Mouse (Mus musculus) embryo, embryonic 10.5 days (tissue): ENCODE results near the gene Jund.

Experiments used
- DNase-seq: peaks from one replicate; pipeline ENCODE4 v3.0.0-alpha.2; 2015; ENCODE audit warnings: low spot score

Jund gene

DNA sequence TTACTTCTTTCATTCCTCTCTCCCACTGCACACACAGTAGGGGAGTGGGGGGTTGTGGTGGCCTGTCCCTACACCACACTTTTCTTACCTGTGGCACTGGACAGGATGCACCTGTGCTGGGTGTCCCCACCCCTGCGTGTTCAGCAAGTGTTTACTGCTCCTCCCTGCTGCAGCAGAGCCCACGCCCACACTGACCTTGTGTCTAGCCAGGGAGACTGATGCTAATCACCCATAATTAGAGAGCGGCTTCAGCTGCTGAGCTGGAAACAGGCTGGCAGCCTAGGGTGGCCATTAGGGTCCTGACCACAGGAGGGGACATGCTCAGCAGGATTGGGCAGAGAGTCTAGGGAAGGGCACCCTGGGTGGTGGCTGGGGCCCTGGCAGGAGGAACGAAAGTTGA is 24.0 kb upstream of the Jund start:
- DNase-seq = no peak

DNA sequence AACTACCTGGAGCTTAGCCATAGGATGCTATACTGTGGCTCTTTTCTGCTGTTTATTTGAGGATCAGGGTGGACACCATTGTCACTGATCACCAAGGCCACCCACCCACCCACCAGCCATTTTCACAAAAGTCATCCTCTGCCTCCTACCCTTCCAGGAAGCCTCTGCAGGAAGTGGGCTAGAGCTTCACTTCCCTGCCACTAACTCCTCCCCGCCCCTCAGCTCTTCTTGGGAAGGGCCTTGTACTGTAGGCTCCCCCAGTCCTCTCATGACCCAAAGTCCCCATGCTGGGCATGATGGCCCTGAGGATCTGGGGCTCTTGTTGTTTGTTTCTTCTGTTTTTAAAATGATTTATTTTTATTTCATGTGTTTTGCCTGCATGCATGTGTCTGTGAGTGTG is 23.4 kb upstream of the Jund start:
- no peak for DNase-seq

GRCm38 (mm10) chr8:70677451-70678080 is 21.2 kb upstream of the Jund start:
- no peak for DNase-seq

DNA sequence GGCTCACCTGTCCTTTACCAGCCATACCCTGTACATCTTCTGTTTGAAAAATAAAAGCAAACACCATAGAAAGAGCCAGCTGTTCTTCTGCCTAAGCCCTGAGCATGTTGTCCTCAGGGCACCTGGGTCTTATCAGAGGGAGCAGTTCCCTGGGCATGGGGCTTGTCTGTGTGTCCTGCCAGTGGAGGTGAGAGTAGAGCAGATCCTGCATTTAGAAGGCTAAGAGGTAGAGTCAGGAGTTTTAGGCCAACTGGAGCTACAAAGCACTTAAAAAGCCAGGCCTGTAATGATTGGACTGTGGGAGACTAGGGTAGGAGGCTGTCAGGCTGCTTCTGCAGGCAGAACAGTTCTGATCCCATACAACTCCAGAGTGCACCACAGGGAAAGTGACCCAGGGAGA is 20.1 kb upstream of the Jund start:
- DNase-seq = no peak

GRCm38 (mm10) chr8:70679404-70679803 is 19.3 kb upstream of the Jund start:
- DNase-seq = no peak

- DNase-seq = no peak
Measured at GRCm38 (mm10) chr8:70680039-70680438, 18.7 kb upstream of the Jund start.

GRCm38 (mm10) chr8:70681410-70681809 is 17.3 kb upstream of the Jund start:
- no peak for DNase-seq

DNA sequence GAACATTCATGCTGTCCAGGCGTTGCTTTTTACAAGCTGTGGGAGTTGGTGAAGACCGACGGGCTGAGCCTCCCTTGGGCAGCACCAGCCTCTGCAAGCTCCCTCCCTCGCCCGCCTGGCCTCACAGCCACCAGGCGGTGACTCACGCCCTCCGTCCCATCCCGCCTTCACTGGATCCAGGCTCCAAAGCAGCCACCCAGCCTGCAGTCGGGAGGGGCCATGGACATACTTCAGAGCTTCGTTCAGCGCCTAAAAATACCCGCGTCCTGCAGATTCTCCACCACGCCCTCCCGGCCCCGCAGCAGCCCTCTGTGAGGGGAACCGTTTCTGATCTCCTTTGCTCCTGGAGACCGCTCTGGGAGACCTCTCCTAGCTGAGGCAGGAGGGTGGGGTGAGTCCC is 16.6 kb upstream of the Jund start:
- DNase-seq = peak; percentile 66

DNA sequence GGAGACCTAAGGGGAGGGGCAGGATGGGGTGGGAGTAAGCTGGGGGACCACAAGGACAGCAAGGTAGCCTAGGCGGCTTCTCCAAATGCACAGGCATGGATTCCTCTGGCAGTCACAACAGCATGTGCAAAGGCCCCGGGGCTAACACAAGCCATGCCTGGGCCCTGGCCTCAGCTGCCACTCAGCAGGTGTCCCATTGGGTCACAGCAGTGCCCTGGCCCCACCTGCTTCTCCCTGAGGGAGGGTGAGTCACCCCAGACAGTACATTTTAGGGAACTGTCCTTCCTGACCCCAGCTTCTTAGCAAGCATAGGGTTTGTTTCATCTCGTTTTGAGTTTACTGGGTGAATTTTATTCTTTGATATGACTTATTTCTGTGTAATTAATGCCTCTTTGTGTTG is 16.1 kb upstream of the Jund start:
- DNase-seq = no peak

DNA sequence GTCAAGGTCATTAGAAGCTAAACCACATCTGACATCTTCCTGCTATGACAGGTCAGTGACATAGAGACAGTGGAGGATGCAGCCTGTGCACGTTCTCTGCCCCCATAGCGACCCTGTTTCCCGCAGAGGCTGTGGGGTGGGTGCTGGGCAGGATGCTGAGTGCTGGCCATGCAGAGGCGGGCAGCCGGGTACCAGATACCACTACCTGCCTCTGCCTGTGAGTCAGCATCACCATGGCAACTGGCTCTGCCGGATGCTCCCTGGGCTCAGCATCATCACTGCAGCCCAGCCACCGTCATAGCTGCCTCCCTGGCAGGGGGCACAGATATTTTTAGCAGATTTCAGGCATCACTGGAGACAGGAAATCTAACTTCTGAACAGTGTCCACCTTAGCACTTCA is 14.5 kb upstream of the Jund start:
- no peak for DNase-seq

DNA sequence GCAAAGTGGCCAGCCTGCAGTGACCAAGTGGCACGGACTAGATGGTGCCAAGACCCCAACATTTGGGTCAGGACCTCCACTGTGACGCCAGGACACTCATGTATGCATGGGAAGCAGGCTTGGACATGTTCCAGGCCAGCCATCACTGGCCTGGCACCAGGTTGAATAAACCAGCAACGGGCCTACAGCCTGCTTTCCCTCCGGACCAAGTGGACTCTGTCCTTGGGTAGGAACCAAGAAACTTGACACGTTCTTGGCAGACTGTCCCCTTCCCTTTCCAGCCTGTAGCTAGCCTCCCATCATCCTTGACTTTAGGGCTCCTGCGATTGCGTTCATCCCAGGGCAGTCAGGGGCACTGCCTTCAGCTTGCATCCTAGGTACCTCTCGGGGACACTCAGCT is 11.2 kb upstream of the Jund start:
- DNase-seq = no peak

DNA sequence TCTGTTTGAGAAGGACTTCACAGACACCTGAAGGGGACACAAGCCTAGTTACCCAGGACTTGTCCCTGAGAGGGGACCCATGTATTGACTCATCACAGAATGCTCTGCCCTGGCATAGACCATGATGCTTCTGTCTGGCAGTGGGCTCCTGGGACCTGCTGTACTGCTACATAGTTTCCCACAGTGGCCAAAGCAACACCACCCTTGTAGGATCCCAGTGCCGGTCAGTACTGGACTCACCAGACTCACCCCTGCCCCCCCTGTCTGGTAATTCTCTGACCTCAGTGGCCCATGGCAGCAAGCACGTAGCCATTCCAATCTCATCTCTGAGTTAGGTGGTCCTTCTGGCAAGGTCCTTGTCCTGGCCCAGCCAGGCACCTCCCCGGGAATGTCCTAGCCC is 10.6 kb upstream of the Jund start:
- no peak for DNase-seq

DNA sequence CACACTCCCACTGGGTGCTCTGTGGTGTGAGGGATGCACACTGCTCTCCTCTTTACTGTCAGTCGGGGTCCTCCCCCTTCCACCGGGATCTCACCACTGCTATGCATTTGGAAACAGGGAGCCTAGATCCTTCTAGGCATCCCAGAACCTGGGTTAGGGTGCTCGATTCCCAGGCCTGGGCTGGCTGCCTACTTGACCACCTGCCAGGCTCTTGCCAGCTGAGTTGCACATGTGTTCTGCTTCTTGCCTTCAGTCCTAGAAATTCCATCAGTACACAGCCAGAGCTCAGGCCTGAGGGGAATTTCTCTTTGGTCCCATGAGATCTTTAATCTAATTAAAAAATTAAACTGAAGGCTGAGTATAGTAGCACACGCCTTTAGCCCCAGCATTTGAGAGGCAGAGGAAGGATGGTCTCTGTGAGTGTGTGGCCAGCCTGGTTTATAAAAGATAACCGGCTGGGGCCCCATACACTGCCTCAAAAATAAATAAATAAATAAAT is 8.8 kb upstream of the Jund start:
- no peak for DNase-seq

DNA sequence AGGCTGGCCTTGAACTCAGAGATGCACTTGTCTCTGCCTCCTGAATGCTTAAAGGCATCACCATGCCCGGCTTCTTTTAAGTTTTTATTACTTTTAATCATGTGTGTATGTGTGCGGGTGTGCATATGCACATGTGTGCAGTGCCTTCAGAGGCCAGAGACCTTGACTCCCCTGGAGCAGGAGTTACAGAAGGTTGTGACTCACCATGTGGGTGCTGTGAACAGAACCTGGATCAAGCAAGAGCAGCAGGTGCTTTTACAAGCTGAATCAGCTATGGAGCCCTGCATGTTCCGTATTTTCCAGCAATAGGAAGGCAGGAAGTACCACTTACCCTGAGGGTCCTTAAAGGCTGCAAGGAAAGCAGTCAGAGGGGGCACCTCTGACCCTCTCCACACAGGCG is 7.5 kb upstream of the Jund start:
- DNase-seq = no peak

DNA sequence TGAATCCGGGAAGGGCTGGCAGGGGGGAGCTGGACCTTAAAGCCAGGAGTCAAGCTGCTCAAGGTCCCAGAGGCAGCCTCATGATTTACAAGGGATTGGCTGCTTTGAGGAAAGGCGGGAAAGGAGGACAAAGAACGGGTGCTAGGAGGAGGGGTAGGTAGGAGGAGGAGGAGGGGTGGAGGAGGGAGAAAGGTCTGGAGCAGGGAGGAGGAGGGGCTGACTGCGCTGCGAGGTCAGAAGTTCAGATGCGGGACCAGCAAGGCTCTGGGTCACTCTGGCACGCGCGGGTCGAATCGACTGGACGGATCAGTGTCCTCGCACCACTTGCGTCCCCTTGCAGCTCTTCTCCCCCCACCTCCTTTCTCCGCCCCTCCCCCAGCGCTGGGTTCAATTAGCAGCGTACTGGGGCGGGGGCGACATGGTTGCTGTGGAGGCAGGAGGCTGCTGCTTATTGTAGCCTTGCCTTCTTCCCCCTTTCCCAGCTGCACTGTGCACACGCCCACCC is 7.0 kb upstream of the Jund start:
- DNase-seq = peak; percentile 96

- DNase-seq = no peak
Measured at GRCm38 (mm10) chr8:70693636-70694035, 5.1 kb upstream of the Jund start.

DNA sequence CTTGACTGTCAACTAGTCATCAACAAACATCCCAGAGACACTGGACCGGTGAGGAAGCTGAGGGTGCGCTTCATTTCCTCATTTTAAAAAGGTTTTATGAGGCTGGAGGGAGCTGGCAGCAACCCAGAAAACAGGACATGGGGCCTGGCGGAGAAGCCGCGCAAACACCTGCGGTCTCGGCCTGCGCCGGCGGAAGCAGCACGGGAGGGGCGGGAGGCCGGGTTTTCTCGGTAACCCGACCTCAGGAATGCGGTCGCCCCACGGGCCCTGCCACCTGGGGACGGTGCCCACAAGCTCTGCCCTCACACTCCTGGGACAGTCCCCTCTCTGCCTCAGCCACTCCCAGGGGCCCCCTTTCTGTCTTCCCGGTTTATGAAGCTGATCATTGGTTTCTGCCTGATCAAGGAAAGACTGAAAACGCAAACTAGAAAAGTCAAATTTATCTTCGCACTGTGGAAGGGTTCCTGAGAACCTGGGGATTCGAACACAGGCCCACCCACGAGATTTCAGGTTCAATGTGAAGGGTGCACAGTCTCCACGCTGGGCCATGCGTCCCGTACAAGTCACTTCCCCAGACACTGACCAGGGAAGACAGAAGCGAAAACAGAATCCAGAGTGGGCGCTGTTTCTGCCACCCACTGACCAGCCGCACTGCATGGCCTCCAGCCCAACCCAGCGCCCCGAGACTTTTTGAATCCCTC is 3.3 kb upstream of the Jund start:
- DNase-seq = peak; percentile 23

DNA sequence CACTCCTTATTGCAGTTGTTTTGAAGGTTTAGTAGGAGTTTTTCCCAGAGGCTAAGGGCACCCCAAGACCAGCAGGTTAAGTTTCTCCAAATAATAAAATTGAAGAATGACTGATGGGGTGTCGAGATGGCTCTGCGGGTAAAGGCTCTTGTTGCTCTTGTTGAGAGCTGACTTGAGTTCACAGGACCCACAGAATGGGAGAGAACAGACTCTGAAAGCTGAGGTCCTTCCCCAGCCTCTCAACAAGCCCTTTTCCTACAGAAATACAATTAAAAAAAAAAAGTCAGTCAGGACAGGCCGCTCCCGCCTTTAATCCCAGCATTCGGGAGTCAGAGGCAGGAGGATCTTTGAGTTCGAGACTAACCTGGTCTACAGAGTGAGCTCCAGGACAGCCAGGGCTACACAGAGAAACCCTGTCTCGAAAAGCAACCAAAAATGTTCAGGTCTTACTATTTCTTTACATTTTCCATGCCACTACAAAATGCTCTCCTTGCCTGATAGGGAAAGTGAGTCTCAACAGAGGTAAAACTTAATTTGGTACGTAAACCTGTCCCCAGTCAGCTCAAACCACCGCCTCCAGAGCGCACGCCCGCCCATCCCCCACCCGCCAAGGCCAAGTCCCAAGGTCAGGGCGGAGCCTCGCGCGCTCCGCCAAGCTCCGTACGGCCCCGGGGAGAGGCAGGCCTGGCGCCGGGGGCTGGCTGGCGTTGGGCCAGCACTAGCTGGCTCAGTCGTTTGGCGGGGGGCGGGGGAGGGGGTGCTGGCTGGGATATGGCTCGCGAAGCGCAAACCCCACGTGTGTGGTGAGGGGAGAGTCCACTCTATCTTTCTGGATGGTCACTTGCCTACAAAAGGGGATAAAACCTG is 2.5 kb upstream of the Jund start:
- peak; percentile 87 for DNase-seq

DNA sequence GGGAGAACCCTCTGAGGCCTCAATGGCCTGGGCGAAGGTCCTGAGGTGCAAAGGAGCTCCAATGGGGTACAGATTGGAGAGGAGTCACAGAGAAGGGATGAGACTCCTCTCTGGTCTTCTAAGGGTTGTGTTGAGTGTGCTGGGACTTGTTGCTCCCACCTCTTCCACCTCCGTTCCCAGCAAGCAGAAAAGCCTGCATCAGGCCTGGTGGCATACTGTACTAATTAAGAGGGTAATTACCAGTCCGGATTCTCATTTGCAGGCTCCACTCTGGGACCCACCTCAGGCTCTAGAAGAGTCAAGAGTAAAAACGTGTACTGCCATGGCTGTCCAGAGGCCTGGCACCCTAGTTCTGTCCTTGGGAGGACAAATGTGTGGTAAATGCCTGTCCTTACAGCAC is 1.8 kb upstream of the Jund start:
- DNase-seq = no peak

GRCm38 (mm10) chr8:70697366-70698250 is 1.1 kb upstream of the Jund start:
- DNase-seq = no peak

GRCm38 (mm10) chr8:70699116-70699833 is 526 bp downstream of the Jund start:
- DNase-seq = no peak
